Mouse (Mus musculus) heart, postnatal 0 days (tissue): ENCODE data around the gene Dek.

Source experiments
- CTCF ChIP-seq: IDR thresholded peaks from 2 replicates; pipeline ENCODE4 v1.5.1; 2016; ENCODE audit warnings: antibody characterized with exemption, control low read depth, low read depth
- EP300 ChIP-seq: IDR thresholded peaks from 2 replicates; pipeline ENCODE4 v1.6.1; 2016; ENCODE audit warnings: antibody characterized with exemption, low read depth

DNA sequence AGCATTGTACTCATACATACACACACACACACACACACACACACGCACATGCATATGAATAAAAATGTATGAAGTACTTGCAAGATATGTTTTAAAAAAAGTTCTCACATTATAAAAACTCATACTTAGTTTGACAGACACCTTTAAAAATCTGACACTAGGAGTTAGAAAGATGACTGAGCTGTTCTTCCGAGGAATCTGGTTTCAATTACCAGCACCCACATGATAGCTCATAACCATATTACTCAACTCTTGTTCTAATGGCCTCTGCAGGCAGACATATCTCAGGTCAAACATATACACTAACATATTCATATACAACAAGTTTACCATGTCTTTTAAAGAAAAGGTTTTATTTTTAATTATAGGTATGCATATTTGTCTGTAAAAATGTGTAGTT lies 9.4 kb downstream of the Dek start:
- TF ChIP-seq CTCF = no peak
- TF ChIP-seq EP300 = no peak
